Mouse (Mus musculus): ENCODE measurements around the gene Lasp1.
"Not testable (repeated sequence)": the region's sequence is repeated elsewhere in the genome, so short reads cannot be mapped to it uniquely, and the experiment has no call there.

Lasp1 gene

GRCm38 (mm10) chr11:97825295-97825694 lies 26.5 kb downstream of the Lasp1 start:
- CTCF ChIA-PET, result no interaction called here

DNA sequence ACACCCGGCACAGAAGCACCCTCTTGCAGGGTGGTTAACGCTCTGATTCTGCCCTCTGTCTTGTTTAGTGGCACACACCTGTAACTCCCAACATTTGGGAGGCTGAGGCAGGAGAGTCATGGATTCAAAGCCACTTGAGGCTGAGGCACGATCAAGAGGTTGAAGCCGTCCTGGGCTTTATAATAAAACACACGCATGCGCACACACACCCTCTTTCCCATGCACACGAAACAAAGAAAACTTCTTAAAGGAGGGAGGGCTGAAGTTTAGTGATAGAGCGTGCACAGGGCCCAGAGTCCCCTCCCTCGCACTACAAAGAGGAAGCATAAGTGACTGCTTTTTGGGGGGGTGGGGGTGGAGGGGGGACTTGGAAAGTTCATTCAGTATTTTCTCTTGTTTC lies 27.2 kb downstream of the Lasp1 start:
- CTCF ChIA-PET, result no interaction called here

GRCm38 (mm10) chr11:97826414-97826813 lies 27.6 kb downstream of the Lasp1 start:
- CTCF ChIA-PET, result no interaction called here

DNA sequence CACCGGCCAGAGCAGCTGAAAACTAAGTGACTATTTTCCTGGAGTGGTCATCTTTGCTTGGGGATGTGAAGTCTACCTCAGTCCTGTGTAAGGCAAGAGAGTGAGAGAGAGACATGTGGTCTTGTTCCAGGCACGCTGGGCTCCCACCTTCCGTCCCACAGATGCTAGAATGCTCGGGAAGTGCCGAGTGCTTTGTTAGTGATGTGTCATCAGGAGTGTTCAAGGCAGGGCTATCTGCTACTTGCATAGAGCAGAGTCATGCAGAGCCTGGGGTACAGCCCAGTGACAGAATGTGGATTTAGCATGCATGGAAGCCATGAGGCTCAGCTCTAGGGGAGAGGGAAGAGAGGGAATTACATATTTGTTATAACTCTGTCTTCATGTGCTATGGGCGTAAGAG lies 28.9 kb downstream of the Lasp1 start:
- CTCF ChIA-PET, result interaction anchor here (0.6 kb wide), 1 partner anchor 34 kb away, joined by 5 read pairs; no protein-coding TSS in a partner anchor

- CTCF ChIA-PET, result no interaction called here
These were observed 30.6 kb downstream of the Lasp1 start for GRCm38 (mm10) chr11:97829365-97829764.

- CTCF ChIA-PET, result no interaction called here
These were observed 31.2 kb downstream of the Lasp1 start for GRCm38 (mm10) chr11:97829913-97830476.

GRCm38 (mm10) chr11:97830501-97830900 lies 31.7 kb downstream of the Lasp1 start:
- CTCF ChIA-PET, result no interaction called here

DNA sequence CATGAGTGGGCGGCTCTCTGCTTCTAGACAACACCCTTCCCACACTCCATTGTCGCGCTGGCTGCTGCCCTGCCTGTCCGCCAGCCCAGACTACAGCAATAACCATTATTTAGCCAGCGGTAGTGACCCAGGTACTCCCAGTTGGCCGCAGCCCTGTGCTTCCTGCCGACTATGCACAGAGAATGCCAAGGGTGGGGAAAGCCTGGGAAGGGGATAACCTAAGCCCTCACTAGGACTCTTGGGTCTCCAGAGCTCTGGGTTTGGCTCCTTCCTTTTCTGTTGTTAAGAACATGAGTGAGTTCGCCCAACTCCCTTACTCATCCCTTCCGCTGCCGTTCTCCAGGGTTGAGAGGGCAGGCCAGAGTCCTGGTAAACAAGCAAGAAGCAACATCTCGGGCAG lies 33.2 kb downstream of the Lasp1 start:
- CTCF ChIA-PET, result no interaction called here

- CTCF ChIA-PET, result interaction anchor here (0.9 kb wide), 1 partner anchor 75 kb away, joined by 3 read pairs; no protein-coding TSS in a partner anchor
These were observed 34.6 kb downstream of the Lasp1 start for GRCm38 (mm10) chr11:97833352-97833751.

DNA sequence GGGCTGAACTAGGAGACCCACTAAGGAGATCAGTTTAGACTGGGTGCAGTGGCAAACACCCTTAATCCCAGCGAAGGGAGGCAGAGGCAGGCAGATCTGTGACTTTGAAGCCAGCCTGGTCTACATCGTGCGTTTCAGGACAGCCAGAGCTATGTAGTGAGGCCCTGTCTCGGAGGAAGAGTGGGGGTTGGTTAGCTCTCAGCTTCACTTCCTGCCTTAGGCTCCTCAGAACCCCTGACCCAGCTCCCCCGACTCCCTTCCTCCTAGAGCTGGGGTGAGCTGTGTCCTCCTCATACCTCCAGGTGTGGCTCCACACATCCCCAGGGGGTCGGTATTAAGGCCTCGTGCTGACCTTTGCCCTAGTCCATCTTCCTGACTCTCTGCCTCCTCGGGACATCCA lies 37.7 kb downstream of the Lasp1 start:
- CTCF ChIA-PET, result no interaction called here

GRCm38 (mm10) chr11:97837051-97837450 lies 38.3 kb downstream of the Lasp1 start:
- CTCF ChIA-PET, result not testable (repeated sequence)

- CTCF ChIA-PET, result no interaction called here
These were observed 38.9 kb downstream of the Lasp1 start for GRCm38 (mm10) chr11:97837641-97838149.

GRCm38 (mm10) chr11:97838779-97839440 lies 40.1 kb downstream of the Lasp1 start:
- CTCF ChIA-PET, result interaction anchor here (0.7 kb wide), 1 partner anchor 162 kb away, joined by 5 read pairs; no protein-coding TSS in a partner anchor

GRCm38 (mm10) chr11:97839441-97840134 lies 40.8 kb downstream of the Lasp1 start:
- CTCF ChIA-PET, result no interaction called here

- CTCF ChIA-PET, result no interaction called here
These were observed 41.3 kb downstream of the Lasp1 start for GRCm38 (mm10) chr11:97840135-97840490.

GRCm38 (mm10) chr11:97840539-97840954 lies 41.7 kb downstream of the Lasp1 start, which contains the start of gene B230217C12Rik:
Gene B230217C12Rik, plus strand, starts transcription at chr11:97840780.
- CTCF ChIA-PET, result interaction anchor here (0.9 kb wide), 1 partner anchor 47 kb away, joined by 3 read pairs; no protein-coding TSS in a partner anchor

DNA sequence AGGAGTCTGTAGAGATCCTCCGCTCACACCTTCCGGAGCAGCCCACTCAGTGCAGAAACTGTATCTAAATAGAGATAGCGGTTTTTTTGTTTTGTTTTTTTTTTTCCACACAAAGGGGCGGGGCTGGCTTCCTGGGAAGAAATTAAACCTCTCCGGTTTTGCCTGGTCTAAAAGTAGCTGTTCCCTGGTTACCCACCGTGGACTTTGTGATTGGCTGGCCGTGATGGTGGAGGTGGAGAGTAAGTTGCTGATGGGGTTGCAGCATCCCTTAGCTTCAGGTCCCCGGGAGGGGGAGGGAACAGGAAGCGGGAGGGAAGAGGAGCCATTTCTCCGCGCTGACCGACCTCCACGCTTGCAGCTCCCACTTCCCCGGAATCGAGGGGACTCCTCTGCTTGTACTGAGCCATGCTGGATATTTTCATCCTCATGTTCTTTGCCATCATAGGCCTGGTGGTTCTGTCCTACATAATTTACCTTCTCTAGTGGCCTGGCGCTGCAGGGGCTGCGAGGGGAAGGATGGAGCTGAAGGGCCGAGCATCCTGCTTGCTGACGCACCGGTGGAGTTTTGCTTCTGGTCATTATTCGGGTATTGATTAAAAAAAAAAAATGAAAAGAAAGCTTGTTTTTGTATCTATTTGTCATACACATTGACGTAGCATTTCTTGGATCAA lies 42.3 kb downstream of the Lasp1 start:
- CTCF ChIA-PET, result interaction anchor here (0.9 kb wide), 1 partner anchor 47 kb away, joined by 3 read pairs; no protein-coding TSS in a partner anchor

- CTCF ChIA-PET, result no interaction called here
These were observed 43.2 kb downstream of the Lasp1 start for GRCm38 (mm10) chr11:97842001-97842400.

DNA sequence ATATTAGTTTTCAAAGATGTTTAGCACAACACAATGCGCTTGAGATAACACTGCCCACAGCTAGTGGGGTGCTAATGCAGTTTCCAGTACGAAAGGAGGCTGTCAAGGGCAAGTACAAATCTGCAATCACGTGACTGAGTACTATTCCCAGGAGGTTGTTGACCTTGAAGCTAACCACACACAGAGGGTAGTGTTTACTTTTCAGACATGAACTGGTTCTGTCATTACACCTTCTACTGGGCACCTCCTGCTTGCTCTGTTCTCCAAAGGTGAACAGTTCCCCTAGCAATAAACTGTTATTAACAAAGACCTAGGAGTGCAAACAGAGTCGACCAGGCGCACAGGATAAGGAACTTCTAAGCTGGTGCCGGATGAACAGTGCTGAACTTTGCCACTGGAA lies 51.6 kb downstream of the Lasp1 start:
- CTCF ChIA-PET, result interaction anchor here (1.0 kb wide), 1 partner anchor 9 kb away, joined by 3 read pairs; no protein-coding TSS in a partner anchor

DNA sequence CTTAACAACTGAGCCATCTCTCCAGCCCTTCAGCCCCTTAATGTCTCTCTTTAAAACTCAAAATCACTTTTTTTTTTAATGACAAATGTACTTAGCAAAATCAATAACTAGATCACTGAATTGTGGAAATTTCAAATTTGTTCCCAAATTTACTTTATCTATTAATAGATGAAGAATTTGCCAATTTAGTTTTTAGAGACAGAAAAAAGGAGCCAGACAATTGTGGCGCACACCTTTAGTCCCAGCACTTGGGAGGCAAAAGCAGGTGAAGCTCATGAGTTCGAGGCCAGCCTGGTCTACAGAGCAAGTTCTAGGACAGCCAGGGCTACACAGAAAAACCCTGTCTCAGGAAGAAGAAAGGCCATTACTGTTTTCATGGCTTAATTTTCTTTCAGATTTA lies 52.8 kb downstream of the Lasp1 start:
- CTCF ChIA-PET, result no interaction called here

GRCm38 (mm10) chr11:97855473-97855872 lies 56.7 kb downstream of the Lasp1 start:
- CTCF ChIA-PET, result no interaction called here

DNA sequence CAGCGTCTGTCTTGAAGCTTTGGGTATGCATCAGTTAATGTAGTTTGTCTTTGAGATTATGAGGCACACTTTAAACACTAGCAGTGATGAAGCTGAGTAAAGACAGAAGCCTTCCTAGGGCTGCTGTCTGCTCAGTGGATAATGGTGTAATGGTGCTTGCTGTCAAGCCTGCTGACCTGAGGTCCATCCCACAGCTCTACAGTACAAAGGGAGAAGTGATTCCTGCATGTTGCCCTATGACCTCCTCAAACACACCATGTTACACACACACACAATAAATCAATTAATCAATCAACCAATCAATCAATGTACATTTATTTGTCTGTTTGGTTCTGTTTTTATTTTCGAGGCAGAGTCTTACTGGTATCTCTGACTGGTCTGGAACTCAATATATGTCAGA lies 63.3 kb downstream of the Lasp1 start:
- CTCF ChIA-PET, result no interaction called here
